Comparison of ENCODE assay signal across 17 mouse cellular contexts in genomic region chr15:26432676-26433075, GRCm38 (mm10).
DNase-seq lines count a peak whose midpoint lies in the region; ATAC-seq lines count a peak whose summit lies in the region.
"Had no signal": no experiment of that assay in that cellular context is flagged by ENCODE, and none has a peak within 500 bp of the region (broad histone marks: within the 10 kb centered on the region; RNA-seq: fewer than 3 reads in every experiment).

No protein-coding gene starts in this region.

- H3K9ac ChIP-seq in hindbrain, embryonic 11.5 days (ENCODE audit: low read depth, low read length): no peak overlapping the region
- H3K9ac ChIP-seq in hindbrain, embryonic 14.5 days: no peak overlapping the region
- H3K9ac ChIP-seq: embryonic facial prominence, embryonic 15.5 days; heart, embryonic 15.5 days; hindbrain, embryonic 15.5 days; neural tube, embryonic 15.5 days had no signal

- no peaks in the 10 kb centered on the region for H3K4me1 ChIP-seq in hindbrain, embryonic 11.5 days (replicated peaks; ENCODE audit: control insufficient read depth, insufficient read depth, low read length)
- no peaks in the 10 kb centered on the region for H3K4me1 ChIP-seq in hindbrain, embryonic 14.5 days (replicated peaks; ENCODE audit: control insufficient read depth, insufficient read depth, low read length)
- H3K4me1 ChIP-seq: embryonic facial prominence, embryonic 15.5 days; heart, embryonic 15.5 days; hindbrain, embryonic 15.5 days; neural tube, embryonic 15.5 days had no signal

- H3K27me3 ChIP-seq in hindbrain, embryonic 11.5 days (ENCODE audit: control insufficient read depth, insufficient read depth, low read length): no peaks in the 10 kb centered on the region
- no peaks in the 10 kb centered on the region for H3K27me3 ChIP-seq in hindbrain, embryonic 14.5 days (ENCODE audit: control insufficient read depth, insufficient read depth, low read length)
- H3K27me3 ChIP-seq: embryonic facial prominence, embryonic 15.5 days; heart, embryonic 15.5 days; hindbrain, embryonic 15.5 days; neural tube, embryonic 15.5 days had no signal

- no peak for ATAC-seq in hindbrain, embryonic 11.5 days (ENCODE audit: low FRiP score)
- ATAC-seq in hindbrain, embryonic 14.5 days (ENCODE audit: low FRiP score): no peak
- ATAC-seq: forebrain, embryonic 16.5 days had no signal

- H3K4me2 ChIP-seq in hindbrain, embryonic 11.5 days (replicated peaks; ENCODE audit: low read depth, low read length): no peak overlapping the region
- no peak overlapping the region for H3K4me2 ChIP-seq in hindbrain, embryonic 14.5 days (replicated peaks)
- H3K4me2 ChIP-seq: embryonic facial prominence, embryonic 15.5 days; heart, embryonic 15.5 days; hindbrain, embryonic 15.5 days; neural tube, embryonic 15.5 days had no signal

- DNase-seq in left cerebral cortex, adult 11 months (ENCODE audit: low spot score): peak; percentile 6
- no peak for DNase-seq in left cerebral cortex, postnatal 10 days (ENCODE audit: extremely low spot score in 1 of 2, low spot score in 2 of 2)
- peak; percentile 30 for DNase-seq in Muller cell, postnatal 12 days (ENCODE audit: inconsistent ontology term)
- DNase-seq in brain, adult 2 months (ENCODE audit: low read depth, low spot score): peak; percentile 78
- DNase-seq in left cerebral cortex, adult 8-10 months (ENCODE audit: low spot score in 2 of 2): peak; percentile 7 to 17
- no peak for DNase-seq in neural tube, embryonic 10.5 days (ENCODE audit: extremely low spot score, low spot score)
- no peak for DNase-seq in hindbrain, embryonic 11.5 days (ENCODE audit: low spot score)
- no peak for DNase-seq in hindbrain, embryonic 14.5 days (ENCODE audit: low spot score)
- DNase-seq: cerebellum, adult 2 months; kidney, adult 11 months; liver; lung, adult 2 months had no signal

- no peaks in the 10 kb centered on the region for H3K9me3 ChIP-seq in hindbrain, embryonic 11.5 days (ENCODE audit: control insufficient read depth, low read length)
- no peaks in the 10 kb centered on the region for H3K9me3 ChIP-seq in hindbrain, embryonic 14.5 days (ENCODE audit: control insufficient read depth, low read length)
- H3K9me3 ChIP-seq: embryonic facial prominence, embryonic 15.5 days; heart, embryonic 15.5 days; hindbrain, embryonic 15.5 days; neural tube, embryonic 15.5 days had no signal

- intact Hi-C loops in left cerebral cortex, postnatal 10 days (cut with DNase I): no loop called here

- no peaks in the 10 kb centered on the region for H3K36me3 ChIP-seq in hindbrain, embryonic 11.5 days (ENCODE audit: control insufficient read depth, insufficient read depth, low read length)
- no peaks in the 10 kb centered on the region for H3K36me3 ChIP-seq in hindbrain, embryonic 14.5 days (replicated peaks; ENCODE audit: control insufficient read depth, insufficient read depth)
- H3K36me3 ChIP-seq: embryonic facial prominence, embryonic 15.5 days; heart, embryonic 15.5 days; hindbrain, embryonic 15.5 days; neural tube, embryonic 15.5 days had no signal

- no peak overlapping the region for H3K27ac ChIP-seq in hindbrain, embryonic 11.5 days (ENCODE audit: low read depth, low read length)
- no peak overlapping the region for H3K27ac ChIP-seq in hindbrain, embryonic 14.5 days
- H3K27ac ChIP-seq: embryonic facial prominence, embryonic 15.5 days; heart, embryonic 15.5 days; hindbrain, embryonic 15.5 days; neural tube, embryonic 15.5 days had no signal

- H3K4me3 ChIP-seq in hindbrain, embryonic 11.5 days (ENCODE audit: low read depth, low read length): no peak overlapping the region
- no peak overlapping the region for H3K4me3 ChIP-seq in hindbrain, embryonic 14.5 days (replicated peaks; ENCODE audit: low read length)
- H3K4me3 ChIP-seq: embryonic facial prominence, embryonic 15.5 days; heart, embryonic 15.5 days; hindbrain, embryonic 15.5 days; neural tube, embryonic 15.5 days had no signal

- WGBS in hindbrain, embryonic 11.5 days: 84% methylated on average over 2 of the region's 2 CpGs
- 85% methylated on average over 2 of the region's 2 CpGs for WGBS in hindbrain, embryonic 14.5 days

Comparison
In these comparisons a context has a peak if more than half of its experiments do, and no peak if none do; other contexts are left out.
1. DNase-seq: peak in left cerebral cortex, adult 11 months (single experiment), Muller cell, postnatal 12 days (single experiment), brain, adult 2 months (single experiment) and left cerebral cortex, adult 8-10 months (2 of 2); none in left cerebral cortex, postnatal 10 days (0 of 2), neural tube, embryonic 10.5 days (single experiment), hindbrain, embryonic 11.5 days (single experiment) and hindbrain, embryonic 14.5 days (single experiment).